Mouse (Mus musculus) hindbrain, embryonic 11.5 days (tissue): ENCODE data around the gene Sesn2. TPM values are rescaled to one million over a fixed set of nuclear protein-coding genes. Genes with fewer than 3 reads are reported as not detected.

Experiments used
- ATAC-seq: fragments of 200-750 bp; cut with Nextera tagmentation; 2 replicates; pipeline ENCODE4 v1.8.0; 2017; ENCODE audit warnings: mild to moderate bottlenecking, moderate TSS enrichment, moderate library complexity; ENCODE audit not compliant: low FRiP score
- DNase-seq: peaks from one replicate; pipeline ENCODE4 v3.0.0-alpha.2; 2015; ENCODE audit warnings: low spot score
- H3K27ac ChIP-seq: fragments of 300-500 bp; sonication (generic); 2 replicates; pipeline ENCODE4 v1.5.1; 2014; ENCODE audit warnings: mild to moderate bottlenecking, low read depth, low read length
- H3K27me3 ChIP-seq: fragments of 300-500 bp; sonication (generic); 2 replicates; pipeline ENCODE4 v1.6.1; 2014; ENCODE audit warnings: mild to moderate bottlenecking, low read length, moderate library complexity, mixed read lengths; ENCODE audit not compliant: control insufficient read depth, insufficient read depth
- H3K36me3 ChIP-seq: fragments of 300-500 bp; sonication (generic); 2 replicates; pipeline ENCODE4 v1.6.1; 2014; ENCODE audit warnings: mild to moderate bottlenecking, low read length, moderate library complexity, mixed read lengths; ENCODE audit not compliant: control insufficient read depth, insufficient read depth
- H3K4me1 ChIP-seq: fragments of 300-500 bp; sonication (generic); replicated peaks from 2 replicates; pipeline ENCODE4 v1.6.1; 2014; ENCODE audit warnings: low read length, mixed read lengths; ENCODE audit not compliant: control insufficient read depth, insufficient read depth
- H3K4me2 ChIP-seq: fragments of 300-500 bp; sonication (generic); replicated peaks from 2 replicates; pipeline ENCODE4 v1.6.1; 2014; ENCODE audit warnings: mild to moderate bottlenecking, low read depth, low read length
- H3K4me3 ChIP-seq: fragments of 300-500 bp; sonication (generic); 2 replicates; pipeline ENCODE4 v1.5.1; 2014; ENCODE audit warnings: low read depth, low read length
- H3K9ac ChIP-seq: fragments of 300-500 bp; sonication (generic); 2 replicates; pipeline ENCODE4 v1.6.1; 2014; ENCODE audit warnings: low read depth, low read length
- H3K9me3 ChIP-seq: fragments of 300-500 bp; sonication (generic); 2 replicates; pipeline ENCODE4 v1.6.1; 2016; ENCODE audit warnings: low read length; ENCODE audit not compliant: control insufficient read depth
- WGBS: fragments of 180-500 bp; shearing (Covaris S2); extraction: QIAGEN DNeasy Blood & Tissue Kit; methylation state at CpG from one replicate; pipeline ENCODE4 v1.1.7; 2014; 5-methylcytosine and 5-hydroxymethylcytosine counted together
- polyA plus RNA-seq: library from polyadenylated mRNA; unstranded; fragments of >200 nt; fragmentation: Nextera tagmentation; extraction: Ambion mirVana; gene quantifications from 2 replicates; pipeline ENCODE4 v1.2.1, GENCODE M21; 2014

Sesn2 gene
- polyA plus RNA-seq, 1 experiment from 2014 or later: 7.4 TPM

DNA sequence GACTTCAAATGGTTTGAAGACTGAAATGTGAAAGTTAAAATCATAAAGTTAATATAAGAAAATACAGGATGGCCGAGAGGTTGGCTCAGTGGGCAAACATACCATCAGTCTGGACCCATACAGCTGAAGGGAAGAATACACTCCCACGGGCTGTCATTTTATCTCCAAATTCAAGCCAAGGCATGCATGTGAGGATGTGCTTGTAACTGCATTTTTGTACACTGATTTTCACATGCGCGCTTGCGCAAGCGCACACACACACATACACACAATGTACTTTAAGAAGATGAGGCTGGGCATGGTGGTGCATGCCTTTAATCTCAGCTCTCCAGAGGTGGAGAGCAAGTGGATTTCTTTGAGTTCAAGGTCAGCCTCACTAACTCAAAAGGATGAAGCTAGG is 54.7 kb downstream of the Sesn2 start:
- no peak for ATAC-seq
- no peak overlapping the region for H3K27ac ChIP-seq
- H3K36me3 ChIP-seq: peaks cover 10% of the 10 kb centered on the region; the same call in 1 of the 2 replicates
- no peak overlapping the region for H3K4me3 ChIP-seq
- H3K4me1 ChIP-seq: no peaks in the 10 kb centered on the region
- no peak overlapping the region for H3K9ac ChIP-seq
- 94% methylated on average over 6 of the region's 6 CpGs for WGBS
- DNase-seq: no peak
- H3K27me3 ChIP-seq: no peaks in the 10 kb centered on the region
- no peak overlapping the region for H3K4me2 ChIP-seq
- H3K9me3 ChIP-seq: no peaks in the 10 kb centered on the region

DNA sequence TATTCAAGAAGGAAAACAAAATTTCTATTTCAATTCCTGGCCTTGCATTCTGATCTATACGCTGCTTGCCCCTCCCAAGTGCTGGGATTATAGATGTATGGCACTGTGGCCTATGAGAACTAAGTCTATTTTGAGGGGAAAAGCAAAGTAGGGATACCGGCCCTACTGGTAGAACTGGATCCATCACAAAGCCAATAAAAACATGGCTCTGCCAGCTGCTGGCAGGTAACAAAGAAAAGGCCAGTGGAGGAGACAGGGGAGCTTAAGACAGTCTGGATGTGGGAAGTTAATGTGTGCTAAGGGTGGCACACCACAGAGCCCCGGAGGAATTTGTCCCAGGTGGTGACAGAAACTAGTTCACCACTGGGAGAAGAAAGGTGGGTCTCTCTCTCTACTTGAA is 55.2 kb downstream of the Sesn2 start:
- no peaks in the 10 kb centered on the region for H3K4me1 ChIP-seq

DNA sequence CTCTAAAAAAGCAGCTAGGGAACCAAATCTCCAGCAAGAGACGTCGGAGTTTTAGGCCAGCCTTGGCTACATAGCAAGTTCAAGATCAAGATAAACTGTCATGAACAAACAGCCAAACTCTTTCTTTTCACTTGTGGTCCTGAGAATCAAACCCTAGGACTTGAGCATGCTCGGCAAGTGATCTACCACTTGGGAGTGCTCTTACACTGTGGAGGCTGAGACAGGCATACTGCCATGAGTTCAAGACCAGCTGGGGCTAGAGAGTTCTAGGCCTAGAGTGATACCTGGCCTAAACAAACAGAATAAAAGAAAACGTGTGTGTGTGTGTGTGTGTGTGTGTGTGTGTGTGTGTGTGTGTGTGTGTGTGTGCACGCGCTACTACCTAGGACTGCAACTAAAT is 56.1 kb downstream of the Sesn2 start:
- WGBS: 78% methylated on average over 5 of the region's 6 CpGs
- Histone ChIP-seq H3K9ac (no peak overlapping the region), H3K27me3 (no peaks in the 10 kb centered on the region), H3K27ac (no peak overlapping the region), H3K9me3 (no peaks in the 10 kb centered on the region), H3K4me2 (no peak overlapping the region), H3K4me1 (no peaks in the 10 kb centered on the region), H3K36me3 (peaks cover 7% of the 10 kb centered on the region; the same call in 1 of the 2 replicates), H3K4me3 (no peak overlapping the region)
- DNase-seq (no peak), ATAC-seq (no peak)

More for the DNA sequence above, 55.2 kb downstream of the Sesn2 start:
- Histone ChIP-seq H3K27me3 (no peaks in the 10 kb centered on the region), H3K36me3 (peaks cover 10% of the 10 kb centered on the region; the same call in 1 of the 2 replicates), H3K9ac (no peak overlapping the region), H3K4me3 (no peak overlapping the region), H3K27ac (no peak overlapping the region), H3K4me2 (no peak overlapping the region), H3K9me3 (no peaks in the 10 kb centered on the region)
- ATAC-seq (no peak), DNase-seq (no peak)
- WGBS: 83% methylated on average over 3 of the region's 3 CpGs

GRCm38 (mm10) chr4:132449778-132450177 is 60.5 kb downstream of the Sesn2 start:
- WGBS: 91% methylated on average over 3 of the region's 3 CpGs
- Histone ChIP-seq H3K36me3 (no peaks in the 10 kb centered on the region), H3K27ac (no peak overlapping the region), H3K4me2 (no peak overlapping the region), H3K4me1 (no peaks in the 10 kb centered on the region), H3K27me3 (no peaks in the 10 kb centered on the region), H3K4me3 (no peak overlapping the region), H3K9me3 (no peaks in the 10 kb centered on the region), H3K9ac (no peak overlapping the region)
- DNase-seq: no peak
- no peak for ATAC-seq

GRCm38 (mm10) chr4:132446105-132446504 is 64.2 kb downstream of the Sesn2 start:
- WGBS: 89% methylated on average over 12 of the region's 12 CpGs
- no peak for DNase-seq
- ATAC-seq: no peak

DNA sequence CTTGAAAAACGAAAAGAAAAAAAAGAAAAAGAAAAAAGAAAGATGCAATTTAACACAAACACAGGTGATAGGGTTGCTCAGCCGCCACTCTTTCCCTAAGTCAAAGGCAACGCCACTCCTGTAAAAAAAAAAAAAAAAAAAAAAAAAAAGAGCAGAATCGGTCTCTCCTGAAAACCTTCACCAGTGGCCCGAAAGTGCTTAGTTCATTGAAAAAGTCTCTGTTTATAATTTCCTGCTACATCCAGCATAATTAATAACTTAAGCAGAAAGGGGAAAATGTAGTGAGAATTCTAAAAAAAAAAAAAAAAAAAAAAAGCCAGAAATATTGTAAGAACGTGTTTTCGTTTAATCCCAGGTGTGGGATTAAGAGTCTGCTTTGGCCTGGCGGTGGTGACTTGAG is 65.8 kb downstream of the Sesn2 start:
- H3K9ac ChIP-seq: no peak overlapping the region
- 83% methylated on average over 8 of the region's 8 CpGs for WGBS

More at GRCm38 (mm10) chr4:132446105-132446504, 64.2 kb downstream of the Sesn2 start:
- Histone ChIP-seq H3K9me3 (no peaks in the 10 kb centered on the region), H3K36me3 (no peaks in the 10 kb centered on the region), H3K27me3 (no peaks in the 10 kb centered on the region), H3K9ac (no peak overlapping the region), H3K4me1 (no peaks in the 10 kb centered on the region), H3K27ac (no peak overlapping the region), H3K4me2 (no peak overlapping the region), H3K4me3 (no peak overlapping the region)

More for the DNA sequence above, 65.8 kb downstream of the Sesn2 start:
- ATAC-seq: no peak
- Histone ChIP-seq H3K4me2 (no peak overlapping the region), H3K9me3 (no peaks in the 10 kb centered on the region), H3K36me3 (no peaks in the 10 kb centered on the region), H3K4me3 (no peak overlapping the region), H3K27me3 (no peaks in the 10 kb centered on the region), H3K4me1 (no peaks in the 10 kb centered on the region), H3K27ac (no peak overlapping the region)
- no peak for DNase-seq

Other genes starting within 250 kb of the Sesn2 start
- 38.4 and 41.4 TPM in 2 replicates for gene Gmeb1, start 248.9 kb downstream of the Sesn2 start, polyA plus RNA-seq
- 60.5 and 65.0 TPM in 2 replicates for gene Taf12, start 236.1 kb downstream of the Sesn2 start, polyA plus RNA-seq
- gene Rab42, start 207.1 kb downstream of the Sesn2 start, polyA plus RNA-seq: 0.39 and 0.61 TPM in 2 replicates
- gene Trnau1ap, start 181.0 kb downstream of the Sesn2 start, polyA plus RNA-seq: 85.6 and 87.0 TPM in 2 replicates
- 51.3 and 53.6 TPM in 2 replicates for gene Rcc1, start 156.9 kb downstream of the Sesn2 start, polyA plus RNA-seq
- 23.3 and 27.2 TPM in 2 replicates for gene Phactr4, start 88.0 kb downstream of the Sesn2 start, polyA plus RNA-seq
- 20.2 and 24.6 TPM in 2 replicates for gene Med18, start 46.6 kb downstream of the Sesn2 start, polyA plus RNA-seq
- gene Atpif1, start 23.2 kb upstream of the Sesn2 start, polyA plus RNA-seq: 1,169 and 1,193 TPM in 2 replicates
- 194 and 212 TPM in 2 replicates for gene Dnajc8, start 25.0 kb upstream of the Sesn2 start, polyA plus RNA-seq
- 0.37 and 0.43 TPM in 2 replicates for gene Ptafr, start 53.6 kb upstream of the Sesn2 start, polyA plus RNA-seq
- gene Eya3, start 128.5 kb upstream of the Sesn2 start, polyA plus RNA-seq: 21.9 and 34.1 TPM in 2 replicates
- 3.7 and 4.1 TPM in 2 replicates for gene Xkr8, start 222.0 kb upstream of the Sesn2 start, polyA plus RNA-seq
- 1.7 and 1.8 TPM in 2 replicates for gene Smpdl3b, start 246.8 kb upstream of the Sesn2 start, polyA plus RNA-seq